Mouse (Mus musculus) ES-E14 (cell line): ENCODE results near the gene Prr14.

Experiments
- CHD2 ChIP-seq: IDR thresholded peaks from 2 replicates; pipeline ENCODE4 v1.6.1; 2014; ENCODE audit warnings: mild to moderate bottlenecking, low read depth, low read length, inconsistent platforms
- HCFC1 ChIP-seq: IDR thresholded peaks from 2 replicates; pipeline ENCODE4 v1.6.1; 2012; ENCODE audit warnings: low read length, inconsistent platforms, borderline replicate concordance; ENCODE audit not compliant: insufficient read depth
- MAFK ChIP-seq: IDR thresholded peaks from 2 replicates; pipeline ENCODE4 v1.6.1; 2014; ENCODE audit warnings: mild to moderate bottlenecking, low read depth, low read length, inconsistent platforms; ENCODE audit not compliant: insufficient read depth
- ZC3H11A ChIP-seq: IDR thresholded peaks from 2 replicates; pipeline ENCODE4 v1.6.1; 2012; ENCODE audit warnings: low read depth, mild to moderate bottlenecking, inconsistent platforms, low read length, borderline replicate concordance
- ZNF384 ChIP-seq: IDR thresholded peaks from 2 replicates; pipeline ENCODE4 v1.6.1; 2012; ENCODE audit warnings: low read depth, low read length, inconsistent platforms

DNA sequence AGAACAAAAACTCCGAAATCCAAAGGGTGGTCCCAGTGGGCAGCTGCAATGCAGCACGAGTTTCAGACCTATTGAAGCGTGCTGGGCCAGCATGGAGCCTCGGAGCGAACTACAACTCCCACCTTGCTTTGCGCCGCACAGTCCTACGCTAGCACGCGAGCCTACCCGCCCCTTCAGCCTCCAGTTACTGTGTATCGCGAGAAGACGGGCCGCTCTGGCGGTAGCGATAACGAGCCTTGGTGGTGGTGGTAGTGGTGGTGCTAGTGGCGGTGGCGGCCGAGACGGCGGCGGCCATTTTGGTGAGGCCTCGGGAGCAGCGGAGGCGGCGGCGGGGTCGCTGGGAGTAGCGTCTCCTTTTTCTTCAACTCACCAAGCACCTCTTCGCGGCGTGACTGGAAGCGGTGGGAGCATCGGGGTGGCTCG, 52.4 kb downstream of the Prr14 start, which contains the start of gene Srcap:
- no peak for TF ChIP-seq ZC3H11A
- no peak for TF ChIP-seq ZNF384
- no peak for TF ChIP-seq MAFK
- TF ChIP-seq CHD2 = peak; percentile 99
- peak; percentile 95 for TF ChIP-seq HCFC1
